Mouse (Mus musculus) thymus, adult 2 months (tissue): ENCODE measurements around the gene Abca8b.

Source experiments
- CTCF ChIP-seq: fragments of 200-500 bp; IDR thresholded peaks from 2 replicates; pipeline ENCODE4 v1.5.1; 2012; ENCODE audit warnings: mild to moderate bottlenecking, control low read depth, low read length, moderate library complexity, borderline replicate concordance; ENCODE audit not compliant: control insufficient read depth, poor library complexity, insufficient read depth; ENCODE audit errors: extremely low read depth
- POLR2A ChIP-seq: fragments of 200-500 bp; IDR thresholded peaks from 2 replicates; pipeline ENCODE4 v1.6.1; 2012; ENCODE audit warnings: mild to moderate bottlenecking, low read length, control low read depth, moderate library complexity; ENCODE audit not compliant: control insufficient read depth, poor library complexity, insufficient read depth; ENCODE audit errors: extremely low read depth

GRCm38 (mm10) chr11:109928489-109928888 lies 67.2 kb downstream of the Abca8b start:
- TF ChIP-seq CTCF (no peak), POLR2A (no peak)
